In the genomic region with DNA sequence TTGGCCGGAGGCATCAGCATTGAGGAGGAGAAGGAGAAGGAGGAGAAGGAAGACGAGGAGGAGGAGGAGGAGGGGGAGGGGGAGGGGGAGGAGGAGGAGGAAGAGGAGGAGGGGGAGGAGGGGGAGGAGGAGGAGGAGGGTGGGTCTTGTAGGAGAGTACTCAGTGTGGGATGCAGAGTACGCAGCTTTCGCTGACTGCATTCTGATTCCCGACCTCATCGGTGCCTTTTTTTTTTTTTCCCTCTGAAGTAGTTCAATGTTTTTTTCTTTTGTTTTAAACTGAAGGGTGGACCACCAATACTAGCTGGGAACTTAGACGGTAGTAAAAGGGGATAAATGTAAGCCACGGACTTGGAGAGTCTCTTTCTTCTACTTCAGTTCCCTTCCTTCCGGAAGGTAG, we compare ENCODE assay signal across 7 mouse cellular contexts. TPM values are rescaled to one million over a fixed set of nuclear protein-coding genes. Genes with fewer than 3 reads are reported as not detected.
A peak's percentile ranks its signal among the peaks of the same experiment; 100 is the strongest.
DNase-seq lines count a peak whose midpoint lies in the region; ATAC-seq and TF ChIP-seq lines count a peak whose summit lies in the region.

No protein-coding gene starts in this region.

- no peaks in the 10 kb centered on the region for H3K9me3 ChIP-seq in lung, embryonic 14.5 days (ENCODE audit: low read depth, low read length)
- H3K9me3 ChIP-seq in forebrain, embryonic 12.5 days: no peaks in the 10 kb centered on the region
- H3K9me3 ChIP-seq in limb, embryonic 11.5 days (ENCODE audit: control insufficient read depth, low read length): no peaks in the 10 kb centered on the region
- H3K9me3 ChIP-seq in neural tube, embryonic 15.5 days (replicated peaks): no peaks in the 10 kb centered on the region

- H3K9ac ChIP-seq in lung, embryonic 14.5 days: peak overlapping the region; percentile 70
- H3K9ac ChIP-seq in forebrain, embryonic 12.5 days: 0 out of 2 replicates have a peak overlapping the region, but pooled peaks have one; percentile 43
- peak overlapping the region; percentile 97 for H3K9ac ChIP-seq in limb, embryonic 11.5 days (ENCODE audit: low read length)
- peak overlapping the region; percentile 24 for H3K9ac ChIP-seq in neural tube, embryonic 15.5 days (replicated peaks)

- peaks cover 25% of the 10 kb centered on the region for H3K27me3 ChIP-seq in lung, embryonic 14.5 days (ENCODE audit: insufficient read depth, low read length)
- H3K27me3 ChIP-seq in forebrain, embryonic 12.5 days: peaks cover 85% of the 10 kb centered on the region
- no peaks in the 10 kb centered on the region for H3K27me3 ChIP-seq in limb, embryonic 11.5 days (ENCODE audit: control insufficient read depth, insufficient read depth, low read length)
- peaks cover 49% of the 10 kb centered on the region for H3K27me3 ChIP-seq in neural tube, embryonic 15.5 days (replicated peaks)

- 0% methylated on average over 8 of the region's 9 CpGs for WGBS in lung, embryonic 14.5 days
- WGBS in forebrain, embryonic 12.5 days: 0% methylated on average over 7 of the region's 9 CpGs
- 0% methylated on average over 8 of the region's 9 CpGs for WGBS in limb, embryonic 11.5 days
- WGBS in neural tube, embryonic 15.5 days: 3% methylated on average over 7 of the region's 9 CpGs

- peak; percentile 53 for DNase-seq in lung, embryonic 14.5 days
- DNase-seq in lung, postnatal 4 days: no peak
- DNase-seq in limb, embryonic 11.5 days (ENCODE audit: low spot score): no peak
- no peak for DNase-seq in embryo, embryonic 10.5 days (ENCODE audit: low spot score)
- DNase-seq in adrenal gland, postnatal 14 days: no peak

- 0 out of 2 replicates have a peak, but pooled peaks cover 4% of the 10 kb centered on the region for H3K36me3 ChIP-seq in lung, embryonic 14.5 days (ENCODE audit: insufficient read depth)
- H3K36me3 ChIP-seq in forebrain, embryonic 12.5 days (replicated peaks): no peaks in the 10 kb centered on the region
- no peaks in the 10 kb centered on the region for H3K36me3 ChIP-seq in limb, embryonic 11.5 days (ENCODE audit: control insufficient read depth, insufficient read depth, low read length)
- no peaks in the 10 kb centered on the region for H3K36me3 ChIP-seq in neural tube, embryonic 15.5 days

- H3K27ac ChIP-seq in lung, embryonic 14.5 days (ENCODE audit: low read depth): peak overlapping the region; percentile 97
- no peak overlapping the region for H3K27ac ChIP-seq in forebrain, embryonic 12.5 days
- peak overlapping the region; percentile 99 for H3K27ac ChIP-seq in limb, embryonic 11.5 days (replicated peaks; ENCODE audit: low read depth, low read length)
- H3K27ac ChIP-seq in neural tube, embryonic 15.5 days (replicated peaks): no peak overlapping the region; the same call in 1 of the 2 replicates

- ATAC-seq in lung, embryonic 14.5 days (ENCODE audit: insufficient read depth): no peak
- no peak for ATAC-seq in forebrain, embryonic 12.5 days (ENCODE audit: low FRiP score)
- ATAC-seq in limb, embryonic 11.5 days (ENCODE audit: insufficient number of reproducible peaks, low FRiP score, low TSS enrichment, low read depth): no peak
- no peak for ATAC-seq in neural tube, embryonic 15.5 days (ENCODE audit: low FRiP score)

- H3K4me3 ChIP-seq in lung, embryonic 14.5 days (ENCODE audit: low read depth, low read length): peak overlapping the region; percentile 57
- peak overlapping the region; percentile 47 for H3K4me3 ChIP-seq in forebrain, embryonic 12.5 days (replicated peaks)
- peak overlapping the region; percentile 89 for H3K4me3 ChIP-seq in limb, embryonic 11.5 days (ENCODE audit: low read depth, low read length)
- H3K4me3 ChIP-seq in neural tube, embryonic 15.5 days (replicated peaks): peak overlapping the region; percentile 40

- H3K4me2 ChIP-seq in lung, embryonic 14.5 days: peak overlapping the region; percentile 82
- H3K4me2 ChIP-seq in forebrain, embryonic 12.5 days: peak overlapping the region; percentile 87
- peak overlapping the region; percentile 63 for H3K4me2 ChIP-seq in limb, embryonic 11.5 days (ENCODE audit: low read depth, severe bottlenecking)
- H3K4me2 ChIP-seq in neural tube, embryonic 15.5 days: peak overlapping the region; percentile 71

- H3K4me1 ChIP-seq in lung, embryonic 14.5 days (ENCODE audit: insufficient read depth): no peaks in the 10 kb centered on the region
- H3K4me1 ChIP-seq in forebrain, embryonic 12.5 days: peaks cover 52% of the 10 kb centered on the region
- H3K4me1 ChIP-seq in limb, embryonic 11.5 days (ENCODE audit: control insufficient read depth, insufficient read depth, low read length): peaks cover 17% of the 10 kb centered on the region
- peaks cover 54% of the 10 kb centered on the region for H3K4me1 ChIP-seq in neural tube, embryonic 15.5 days

- no peak for TF ChIP-seq CTCF in lung, embryonic 14.5 days (IDR thresholded peaks at IDR 0.05; ENCODE audit: low read depth)

RNA-seq across cellular contexts. Expression of a gene that starts 3.2 kb away (rescaled TPM):
- 48.1 and 50.4 TPM in 2 replicates for polyA plus RNA-seq in lung, embryonic 14.5 days (2014; fragmentation: Nextera tagmentation; extraction: Ambion mirVana)
- 15.7 and 18.9 TPM in 2 replicates for polyA plus RNA-seq in forebrain, embryonic 12.5 days (2016; fragmentation: Nextera tagmentation; extraction: Ambion mirVana)
- polyA plus RNA-seq in limb, embryonic 11.5 days (2014; fragmentation: Nextera tagmentation; extraction: Ambion mirVana): 124 and 138 TPM in 2 replicates
- polyA plus RNA-seq in neural tube, embryonic 15.5 days (2015; fragmentation: Nextera tagmentation; extraction: Ambion mirVana): 16.0 and 18.9 TPM in 2 replicates
- 26.8 and 33.8 TPM in 2 replicates for total RNA-seq in adrenal gland, postnatal 14 days (2021)

Comparison
In these comparisons a context has a peak if more than half of its experiments do, and no peak if none do; other contexts are left out.
1. H3K27ac ChIP-seq: peak in lung, embryonic 14.5 days (single experiment) and limb, embryonic 11.5 days (single experiment); none in forebrain, embryonic 12.5 days (single experiment) and neural tube, embryonic 15.5 days (single experiment).
2. H3K9ac ChIP-seq: peak in every context shown above with its lines; median percentile 97 in limb, embryonic 11.5 days; 70 in lung, embryonic 14.5 days; 43 in forebrain, embryonic 12.5 days; 24 in neural tube, embryonic 15.5 days.
3. Peak in every context shown above with its lines, with median percentiles within 50 percentile points of each other: H3K4me2 ChIP-seq and H3K4me3 ChIP-seq.